Mouse (Mus musculus): Measurements from ENCODE around the gene Fbxl2.

The Fbxl2 gene

GRCm38 (mm10) chr9:114019012-114019762 is 26.8 kb downstream of the Fbxl2 start:
- DNase-seq (ENCODE audit: low read depth, low spot score): no peak

- DNase-seq (ENCODE audit: low read depth, low spot score): peak; percentile 75
Measured at GRCm38 (mm10) chr9:114016402-114016801, 29.6 kb downstream of the Fbxl2 start.

GRCm38 (mm10) chr9:114015724-114016123 is 30.3 kb downstream of the Fbxl2 start:
- DNase-seq (ENCODE audit: low read depth, low spot score): peak; percentile 29

GRCm38 (mm10) chr9:114014034-114014433 is 32.0 kb downstream of the Fbxl2 start:
- no peak for DNase-seq (ENCODE audit: low read depth, low spot score)

GRCm38 (mm10) chr9:114011203-114011602 is 34.8 kb downstream of the Fbxl2 start:
- DNase-seq (ENCODE audit: low read depth, low spot score): no peak

- peak; percentile 14 for DNase-seq (ENCODE audit: low read depth, low spot score)
Measured at GRCm38 (mm10) chr9:114009526-114009925, 36.5 kb downstream of the Fbxl2 start.

GRCm38 (mm10) chr9:114007850-114008350 is 38.1 kb downstream of the Fbxl2 start:
- DNase-seq (ENCODE audit: low read depth, low spot score): no peak

- DNase-seq (ENCODE audit: low read depth, low spot score): no peak
Measured at GRCm38 (mm10) chr9:114006801-114007200, 39.2 kb downstream of the Fbxl2 start.

- DNase-seq (ENCODE audit: low read depth, low spot score): no peak
Measured at GRCm38 (mm10) chr9:113998311-113998710, 47.7 kb downstream of the Fbxl2 start.

GRCm38 (mm10) chr9:113992810-113993209 is 53.2 kb downstream of the Fbxl2 start:
- no peak for DNase-seq (ENCODE audit: low read depth, low spot score)

GRCm38 (mm10) chr9:113990547-113991248 is 55.3 kb downstream of the Fbxl2 start:
- DNase-seq (ENCODE audit: low read depth, low spot score): peak; percentile 89

GRCm38 (mm10) chr9:113984946-113985620 is 60.9 kb downstream of the Fbxl2 start:
- DNase-seq (ENCODE audit: low read depth, low spot score): no peak

- no peak for DNase-seq (ENCODE audit: low read depth, low spot score)
Measured at GRCm38 (mm10) chr9:113982883-113983670, 62.9 kb downstream of the Fbxl2 start.

- DNase-seq (ENCODE audit: low read depth, low spot score): peak; percentile 41
Measured at GRCm38 (mm10) chr9:113982451-113982850, 63.5 kb downstream of the Fbxl2 start.

- DNase-seq (ENCODE audit: low read depth, low spot score): no peak
Measured at GRCm38 (mm10) chr9:113981099-113981880, 64.7 kb downstream of the Fbxl2 start.

GRCm38 (mm10) chr9:113979356-113979755 is 66.6 kb downstream of the Fbxl2 start:
- DNase-seq (ENCODE audit: low read depth, low spot score): no peak

GRCm38 (mm10) chr9:113978656-113979055 is 67.3 kb downstream of the Fbxl2 start:
- DNase-seq (ENCODE audit: low read depth, low spot score): no peak

GRCm38 (mm10) chr9:113977225-113977840 is 68.7 kb downstream of the Fbxl2 start:
- no peak for DNase-seq (ENCODE audit: low read depth, low spot score)

GRCm38 (mm10) chr9:113976264-113976663 is 69.7 kb downstream of the Fbxl2 start:
- no peak for DNase-seq (ENCODE audit: low read depth, low spot score)

GRCm38 (mm10) chr9:113975442-113975841 is 70.5 kb downstream of the Fbxl2 start:
- no peak for DNase-seq (ENCODE audit: low read depth, low spot score)
